Mouse (Mus musculus): ENCODE data around the gene Tmem178. TPM values are rescaled to one million over a fixed set of nuclear protein-coding genes. Genes with fewer than 3 reads are reported as not detected.

Tmem178 gene
- polyA plus RNA-seq, 1 experiment from 2014 or later: 5.4 TPM

DNA sequence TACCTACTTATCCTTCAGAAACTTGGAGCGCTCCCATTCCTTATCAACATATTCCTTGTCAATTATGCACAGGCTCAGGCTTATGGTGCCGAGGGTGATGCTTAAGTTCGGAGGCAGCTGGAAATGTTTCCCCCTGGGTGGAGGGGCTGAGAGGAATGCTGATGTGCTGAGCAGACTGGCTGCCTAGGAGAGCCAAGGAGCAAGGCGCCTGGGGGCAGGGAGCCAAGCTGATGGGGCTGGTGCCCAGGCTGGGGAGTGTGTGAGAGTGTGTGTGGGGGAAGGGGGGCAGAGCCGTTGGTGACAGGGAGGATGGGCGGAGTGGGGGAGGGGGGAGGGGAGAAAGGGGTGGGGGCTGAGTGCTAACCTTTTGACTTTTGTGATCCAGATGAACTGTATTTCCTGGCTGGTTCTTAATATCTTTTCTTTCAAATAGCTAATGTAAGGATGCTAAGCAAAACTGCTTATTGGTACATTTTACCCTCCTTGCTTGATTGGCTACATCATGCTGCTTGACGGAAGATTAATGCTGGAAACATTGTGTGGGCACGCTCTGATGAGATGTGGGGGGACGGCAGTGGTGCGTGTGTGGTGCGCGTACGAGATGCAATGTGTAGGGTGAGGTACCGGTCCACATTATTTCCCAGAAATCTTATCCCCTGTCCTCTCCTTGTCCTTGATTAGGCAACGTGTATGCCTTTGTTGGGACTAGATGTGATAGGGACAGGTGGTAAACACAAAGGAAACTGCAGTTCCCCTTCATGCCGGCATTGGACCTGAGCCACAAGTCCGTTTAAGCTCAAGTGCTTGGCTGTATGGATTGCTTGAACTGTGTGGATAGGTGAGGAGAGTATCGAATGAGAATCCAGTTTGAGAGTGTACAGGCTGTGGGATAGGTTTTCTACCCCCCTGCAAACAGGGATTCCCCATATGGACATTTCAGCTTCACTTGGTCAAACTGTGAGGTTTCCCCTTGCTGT lies 25.5 kb downstream of the Tmem178 start:
- 51% methylated on average over 18 of the region's 18 CpGs for WGBS
- peak; percentile 38; the same call in 1 of the 2 replicates for ATAC-seq (ENCODE audit: extremely low read depth, insufficient number of reproducible peaks, low FRiP score, low TSS enrichment)
- no peak overlapping the region for H3K4me3 ChIP-seq
- H3K27ac ChIP-seq (replicated peaks): peak overlapping the region; percentile 48
- no peak overlapping the region; the same call in 1 of the 2 replicates for H3K9ac ChIP-seq
- H3K27me3 ChIP-seq (replicated peaks): no peaks in the 10 kb centered on the region; the same call in 1 of the 2 replicates
- H3K9me3 ChIP-seq: peaks cover 3% of the 10 kb centered on the region; the same call in 1 of the 2 replicates
- no peaks in the 10 kb centered on the region for H3K36me3 ChIP-seq
- peaks cover 39% of the 10 kb centered on the region for H3K4me1 ChIP-seq
- H3K4me2 ChIP-seq: peak overlapping the region; percentile 65

DNA sequence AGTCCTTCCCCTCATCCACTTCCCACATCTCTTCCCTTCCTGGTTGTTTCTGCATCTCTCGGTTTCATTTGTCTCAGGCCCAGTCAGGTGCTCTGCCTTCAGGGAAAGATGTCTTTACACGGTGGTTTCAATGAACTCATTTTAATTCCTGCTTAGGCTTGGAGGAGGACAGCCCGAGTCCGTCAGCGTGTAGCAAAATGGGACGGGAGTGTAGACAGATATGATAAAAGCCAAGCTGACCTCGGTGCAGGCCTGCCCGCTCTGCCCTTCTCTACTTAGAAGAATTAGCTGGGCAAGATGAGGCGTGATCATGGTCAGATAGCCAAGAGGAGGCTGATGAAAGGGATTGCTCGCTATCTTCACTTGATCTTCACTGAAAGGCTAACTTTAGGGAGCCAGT lies 26.3 kb downstream of the Tmem178 start:
- Histone ChIP-seq H3K4me2 (peak overlapping the region; percentile 65), H3K27me3 (replicated peaks) (no peaks in the 10 kb centered on the region), H3K4me1 (peaks cover 39% of the 10 kb centered on the region), H3K9ac (peak overlapping the region; percentile 76), H3K27ac (replicated peaks) (peak overlapping the region; percentile 48), H3K4me3 (peak overlapping the region; percentile 34), H3K36me3 (no peaks in the 10 kb centered on the region), H3K9me3 (peaks cover 3% of the 10 kb centered on the region; the same call in 1 of the 2 replicates)
- ATAC-seq (ENCODE audit: extremely low read depth, insufficient number of reproducible peaks, low FRiP score, low TSS enrichment): no peak
- WGBS: 25% methylated on average over 10 of the region's 10 CpGs

DNA sequence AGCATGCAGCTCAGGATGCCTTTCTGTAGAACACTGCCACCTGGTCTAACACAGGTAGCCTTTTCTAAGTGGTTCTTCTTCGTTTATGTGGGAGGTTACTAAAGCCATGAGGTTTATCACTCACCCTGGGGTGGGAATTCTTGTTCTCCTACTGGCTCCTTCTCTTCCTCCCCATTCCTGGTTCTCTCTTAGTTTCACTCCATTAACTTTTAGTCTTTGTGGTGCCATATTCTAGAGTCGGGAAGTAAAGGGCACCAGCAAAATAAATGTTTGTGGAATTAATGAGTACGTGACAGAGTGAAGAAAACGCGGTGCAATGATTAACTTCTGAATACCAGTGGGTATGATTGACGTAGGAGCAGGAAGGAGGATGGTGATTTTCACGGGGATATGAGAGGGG lies 28.5 kb downstream of the Tmem178 start:
- H3K36me3 ChIP-seq: no peaks in the 10 kb centered on the region
- ATAC-seq (ENCODE audit: extremely low read depth, insufficient number of reproducible peaks, low FRiP score, low TSS enrichment): no peak
- WGBS: 81% methylated on average over 7 of the region's 7 CpGs

DNA sequence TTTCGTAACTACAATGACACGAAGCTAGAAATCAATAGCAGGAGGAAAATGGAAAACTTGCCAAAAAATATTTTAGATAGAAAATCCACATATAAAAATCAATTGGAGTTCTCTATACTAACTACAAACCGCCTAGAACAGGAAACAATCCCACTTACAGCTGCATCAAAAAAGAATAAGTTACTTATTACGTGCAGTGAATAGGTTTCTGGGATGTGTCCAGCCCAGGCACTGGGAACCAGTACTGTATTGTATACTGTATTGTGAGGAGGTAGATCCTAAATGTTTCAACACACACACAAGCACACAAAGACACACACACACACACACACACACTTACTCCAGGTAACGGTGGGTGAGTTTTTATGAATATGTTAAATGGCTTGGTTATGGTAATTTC lies 32.8 kb downstream of the Tmem178 start:
- no peak for ATAC-seq (ENCODE audit: extremely low read depth, insufficient number of reproducible peaks, low FRiP score, low TSS enrichment)
- Histone ChIP-seq H3K27ac (replicated peaks) (no peak overlapping the region), H3K9me3 (peaks cover 3% of the 10 kb centered on the region; the same call in 1 of the 2 replicates), H3K36me3 (no peaks in the 10 kb centered on the region), H3K4me1 (peaks cover 13% of the 10 kb centered on the region), H3K4me3 (no peak overlapping the region), H3K4me2 (no peak overlapping the region), H3K27me3 (replicated peaks) (no peaks in the 10 kb centered on the region), H3K9ac (no peak overlapping the region)
- WGBS: 82% methylated on average over 5 of the region's 5 CpGs

More for the DNA sequence above, 28.5 kb downstream of the Tmem178 start:
- H3K9ac ChIP-seq: no peak overlapping the region
- H3K9me3 ChIP-seq: peaks cover 3% of the 10 kb centered on the region; the same call in 1 of the 2 replicates
- H3K4me1 ChIP-seq: peaks cover 31% of the 10 kb centered on the region
- no peak overlapping the region for H3K4me2 ChIP-seq
- no peaks in the 10 kb centered on the region for H3K27me3 ChIP-seq (replicated peaks)
- no peak overlapping the region for H3K4me3 ChIP-seq
- no peak overlapping the region for H3K27ac ChIP-seq (replicated peaks)

DNA sequence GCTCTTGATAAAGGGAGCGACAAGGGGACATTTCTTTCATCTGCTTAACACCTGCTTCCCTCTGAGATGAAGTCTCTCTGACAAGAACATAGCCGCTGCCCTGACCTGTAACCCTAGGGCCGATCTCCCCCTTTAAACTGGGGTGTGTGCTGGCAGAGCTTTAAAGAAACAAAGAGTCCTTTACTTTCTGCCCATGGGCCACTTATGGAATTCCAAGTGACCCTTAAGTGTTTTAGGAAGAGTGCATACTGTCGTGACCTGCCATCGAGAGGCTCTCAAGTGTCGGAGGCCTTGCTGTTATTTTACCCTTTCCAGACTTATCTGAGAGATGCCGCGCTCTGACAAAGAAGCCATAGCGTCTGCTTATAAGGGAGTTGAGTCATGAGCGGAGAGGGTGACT lies 35.7 kb downstream of the Tmem178 start:
- Histone ChIP-seq H3K27ac (replicated peaks) (no peak overlapping the region), H3K9me3 (no peaks in the 10 kb centered on the region), H3K4me1 (peaks cover 18% of the 10 kb centered on the region), H3K4me3 (no peak overlapping the region), H3K36me3 (no peaks in the 10 kb centered on the region), H3K4me2 (no peak overlapping the region), H3K27me3 (replicated peaks) (no peaks in the 10 kb centered on the region), H3K9ac (no peak overlapping the region)
- 51% methylated on average over 10 of the region's 10 CpGs for WGBS
- no peak for ATAC-seq (ENCODE audit: extremely low read depth, insufficient number of reproducible peaks, low FRiP score, low TSS enrichment)

DNA sequence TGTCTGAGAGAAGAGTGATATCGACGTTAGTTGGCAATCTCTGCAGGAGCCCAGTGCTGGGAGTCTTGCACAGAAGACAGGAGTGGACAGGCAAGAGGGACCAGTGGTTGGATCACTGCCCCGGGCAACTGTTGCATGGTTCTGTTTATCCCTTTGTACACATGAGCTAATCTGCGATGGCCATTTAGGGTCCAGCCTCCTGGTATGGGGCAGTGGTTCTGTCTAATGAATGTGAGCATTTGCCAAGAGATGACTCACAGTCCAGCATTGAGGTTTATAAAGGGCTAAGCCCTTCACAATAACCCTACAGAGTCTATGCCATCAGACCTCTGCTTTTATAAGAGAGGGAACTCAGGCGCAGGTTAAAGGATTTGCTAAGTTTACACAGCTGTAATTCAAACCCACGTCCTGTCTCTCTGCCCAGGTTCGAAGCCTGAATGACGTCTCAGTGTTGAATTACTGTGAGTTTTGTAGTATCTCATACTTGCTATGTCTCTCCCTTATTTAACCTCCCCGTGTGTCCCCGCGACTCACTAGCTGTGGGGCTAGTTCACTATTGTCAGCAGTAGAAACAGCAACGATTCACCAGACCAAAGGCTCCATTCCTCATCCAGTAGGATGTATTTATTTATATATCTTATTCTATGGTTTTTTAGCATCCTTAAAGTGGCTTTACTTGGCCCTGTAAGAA lies 37.4 kb downstream of the Tmem178 start:
- Histone ChIP-seq H3K4me1 (peaks cover 18% of the 10 kb centered on the region), H3K4me3 (no peak overlapping the region), H3K36me3 (no peaks in the 10 kb centered on the region), H3K9ac (no peak overlapping the region), H3K27me3 (replicated peaks) (no peaks in the 10 kb centered on the region), H3K4me2 (no peak overlapping the region), H3K27ac (replicated peaks) (peak overlapping the region; percentile 45), H3K9me3 (no peaks in the 10 kb centered on the region)
- peak; percentile 14; the same call in 1 of the 2 replicates for ATAC-seq (ENCODE audit: extremely low read depth, insufficient number of reproducible peaks, low FRiP score, low TSS enrichment)
- WGBS: 65% methylated on average over 12 of the region's 12 CpGs

DNA sequence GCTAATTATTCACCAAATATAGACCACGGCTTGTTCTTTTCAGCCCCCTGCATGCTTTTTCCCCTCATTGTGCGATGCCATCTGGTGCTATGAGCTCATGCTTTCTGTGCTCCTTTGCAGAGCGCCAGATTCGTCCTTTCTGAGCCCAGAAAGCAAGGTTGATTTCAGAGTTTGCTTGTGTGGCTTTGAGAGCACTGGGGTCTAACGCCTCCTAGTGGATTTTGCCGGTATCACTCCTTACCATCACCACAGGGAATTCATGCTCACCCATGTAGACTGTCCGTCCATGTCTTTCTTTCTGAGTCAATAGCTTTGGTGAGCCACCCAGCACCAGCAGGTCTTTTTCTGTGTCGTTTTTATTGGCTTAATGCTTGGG lies 38.0 kb downstream of the Tmem178 start:
- 17% methylated on average over 8 of the region's 8 CpGs for WGBS
- Histone ChIP-seq H3K27me3 (replicated peaks) (no peaks in the 10 kb centered on the region), H3K9me3 (no peaks in the 10 kb centered on the region), H3K27ac (replicated peaks) (peak overlapping the region; percentile 45), H3K4me3 (no peak overlapping the region), H3K4me2 (no peak overlapping the region), H3K4me1 (peaks cover 21% of the 10 kb centered on the region), H3K36me3 (no peaks in the 10 kb centered on the region), H3K9ac (no peak overlapping the region)
- ATAC-seq (ENCODE audit: extremely low read depth, insufficient number of reproducible peaks, low FRiP score, low TSS enrichment): no peak

DNA sequence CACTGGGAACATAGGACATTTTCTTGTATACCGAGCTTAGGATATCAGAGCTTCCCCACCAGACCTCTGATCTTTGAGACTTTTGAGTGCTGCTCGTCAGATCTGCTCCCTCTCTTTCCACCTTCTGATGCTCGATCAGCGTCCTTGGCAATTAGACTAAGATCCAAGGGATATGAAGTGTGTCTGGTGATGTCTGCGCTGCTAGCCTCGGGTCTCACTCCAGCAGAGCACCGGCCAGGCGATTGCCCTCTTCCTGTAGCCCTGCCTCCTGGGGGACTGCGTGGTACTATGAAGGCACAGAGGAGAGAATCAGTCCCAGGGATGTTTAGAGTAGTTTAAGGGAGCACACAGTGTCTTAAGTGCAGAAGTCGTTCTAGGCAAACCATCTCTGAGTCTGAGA lies 38.5 kb downstream of the Tmem178 start:
- ATAC-seq (ENCODE audit: extremely low read depth, insufficient number of reproducible peaks, low FRiP score, low TSS enrichment): no peak
- 74% methylated on average over 10 of the region's 10 CpGs for WGBS

DNA sequence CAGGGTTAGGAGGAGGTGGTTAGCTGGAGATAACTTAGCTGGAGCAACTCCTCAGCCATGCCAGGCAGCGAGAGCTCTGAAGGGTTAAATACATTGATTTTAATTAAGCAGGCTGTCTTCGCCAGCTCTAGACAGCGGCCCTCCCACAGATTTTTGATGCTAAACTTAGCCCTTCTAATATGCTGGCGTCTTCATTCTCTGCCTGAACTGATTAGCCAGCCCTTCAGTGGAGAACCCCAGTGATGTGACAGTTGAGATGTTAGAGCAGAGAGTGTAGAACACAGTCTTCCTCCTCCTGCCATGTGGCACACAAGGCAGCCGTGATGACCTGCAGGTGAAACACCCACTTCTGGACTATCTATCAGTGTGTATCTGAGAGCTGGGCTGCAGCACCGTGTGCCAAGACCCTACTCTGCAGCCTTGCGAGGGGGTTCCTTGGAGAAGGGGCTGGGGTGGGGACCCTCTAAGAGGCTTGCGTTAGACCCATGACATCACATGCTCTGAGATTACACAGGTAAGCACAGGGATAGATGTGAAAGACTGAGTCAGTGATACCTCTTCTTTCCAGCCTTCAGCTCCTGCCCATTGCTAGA lies 47.2 kb downstream of the Tmem178 start:
- H3K4me3 ChIP-seq: no peak overlapping the region
- ATAC-seq (ENCODE audit: extremely low read depth, insufficient number of reproducible peaks, low FRiP score, low TSS enrichment): peak; percentile 46; the same call in 1 of the 2 replicates
- H3K27me3 ChIP-seq (replicated peaks): no peaks in the 10 kb centered on the region
- H3K4me2 ChIP-seq: peak overlapping the region; percentile 18; the same call in 1 of the 2 replicates
- H3K4me1 ChIP-seq: peaks cover 18% of the 10 kb centered on the region
- H3K36me3 ChIP-seq: peaks cover 6% of the 10 kb centered on the region; the same call in 1 of the 2 replicates
- peaks cover 5% of the 10 kb centered on the region; the same call in 1 of the 2 replicates for H3K9me3 ChIP-seq
- 41% methylated on average over 8 of the region's 8 CpGs for WGBS
- peak overlapping the region; percentile 54 for H3K27ac ChIP-seq (replicated peaks)
- 0 out of 2 replicates have a peak overlapping the region, but pooled peaks have one; percentile 14 for H3K9ac ChIP-seq

More for the DNA sequence above, 38.5 kb downstream of the Tmem178 start:
- H3K9me3 ChIP-seq: no peaks in the 10 kb centered on the region
- H3K9ac ChIP-seq: no peak overlapping the region
- no peak overlapping the region for H3K27ac ChIP-seq (replicated peaks)
- H3K27me3 ChIP-seq (replicated peaks): no peaks in the 10 kb centered on the region
- H3K4me3 ChIP-seq: no peak overlapping the region
- no peaks in the 10 kb centered on the region for H3K36me3 ChIP-seq
- peaks cover 27% of the 10 kb centered on the region for H3K4me1 ChIP-seq
- H3K4me2 ChIP-seq: no peak overlapping the region

DNA sequence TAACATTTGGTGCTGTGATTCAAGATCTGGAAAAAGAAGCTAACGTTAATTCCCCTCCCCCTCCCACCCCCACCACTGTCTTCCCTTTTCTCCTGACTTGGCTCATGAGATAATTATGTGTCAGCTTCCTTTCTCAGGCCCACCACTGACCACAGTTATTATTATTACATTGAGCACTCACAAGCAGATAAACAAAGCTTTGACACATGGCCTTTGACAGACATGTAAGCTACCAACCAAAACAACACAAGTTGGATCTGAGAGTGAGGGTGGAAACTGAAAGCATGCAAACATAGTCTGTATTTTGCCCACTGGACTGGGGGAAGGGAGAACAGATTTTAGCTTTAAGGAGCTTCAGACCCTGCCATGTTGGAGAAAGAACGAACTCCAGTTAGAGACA lies 52.8 kb downstream of the Tmem178 start:
- Histone ChIP-seq H3K27ac (replicated peaks) (no peak overlapping the region), H3K36me3 (peaks cover 8% of the 10 kb centered on the region; the same call in 1 of the 2 replicates), H3K4me2 (no peak overlapping the region), H3K4me1 (peaks cover 6% of the 10 kb centered on the region), H3K27me3 (replicated peaks) (no peaks in the 10 kb centered on the region), H3K4me3 (no peak overlapping the region), H3K9ac (no peak overlapping the region), H3K9me3 (peaks cover 5% of the 10 kb centered on the region; the same call in 1 of the 2 replicates)
- whole genome bisulfite sequencing: 62% methylated on average over 2 of the region's 2 CpGs
- no peak for ATAC-seq (ENCODE audit: extremely low read depth, insufficient number of reproducible peaks, low FRiP score, low TSS enrichment)

DNA sequence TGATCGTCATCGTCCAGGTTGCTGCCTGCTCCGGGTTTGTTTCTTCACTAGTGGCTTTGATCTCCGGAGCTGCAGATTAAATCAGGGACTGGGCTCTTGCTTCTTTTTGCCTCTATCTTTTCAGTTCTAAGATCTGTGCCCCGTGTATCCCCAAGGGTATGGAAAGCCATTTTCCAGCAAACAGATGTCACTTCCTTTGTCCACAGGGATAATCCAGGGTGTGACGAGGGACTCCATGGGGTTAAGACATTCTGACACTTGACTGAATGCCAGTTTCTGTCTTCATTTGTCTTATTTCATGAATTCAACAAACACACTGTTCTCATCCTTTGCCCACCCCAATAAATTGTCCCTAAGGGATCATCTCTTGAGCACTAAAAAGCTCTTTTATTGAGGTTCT lies 54.5 kb downstream of the Tmem178 start:
- H3K4me2 ChIP-seq: no peak overlapping the region
- H3K27me3 ChIP-seq (replicated peaks): no peaks in the 10 kb centered on the region
- ATAC-seq (ENCODE audit: extremely low read depth, insufficient number of reproducible peaks, low FRiP score, low TSS enrichment): no peak
- peaks cover 5% of the 10 kb centered on the region; the same call in 1 of the 2 replicates for H3K9me3 ChIP-seq
- H3K36me3 ChIP-seq: peaks cover 8% of the 10 kb centered on the region; the same call in 1 of the 2 replicates
- no peak overlapping the region for H3K9ac ChIP-seq
- WGBS: 57% methylated on average over 6 of the region's 6 CpGs
- H3K4me3 ChIP-seq: no peak overlapping the region
- no peak overlapping the region for H3K27ac ChIP-seq (replicated peaks)
- peaks cover 12% of the 10 kb centered on the region for H3K4me1 ChIP-seq

Data from heart, embryonic 13.5 days (tissue).